Mouse (Mus musculus): Measurements from ENCODE around the gene Uso1.

- TF ChIP-seq CTCF (IDR thresholded peaks at IDR 0.05) (no peak), EP300 (IDR thresholded peaks at IDR 0.05; ENCODE audit: insufficient read depth, low read depth, low read length) (no peak)
These were observed 39.2 kb upstream of the Uso1 start for GRCm38 (mm10) chr5:92098351-92099109.

Data from heart, adult 2 months (tissue).